Mouse (Mus musculus) CD4-positive helper T cell, adult 2 months (primary cell): ENCODE data around the gene Slc25a48.
A peak's percentile ranks its signal among the peaks of the same experiment; 100 is the strongest.

Source experiments
- DNase-seq: peaks from one replicate; pipeline ENCODE4 v3.0.0-alpha.2; 2012; ENCODE audit warnings: low read depth, missing footprints, low spot score

Slc25a48 gene

DNA sequence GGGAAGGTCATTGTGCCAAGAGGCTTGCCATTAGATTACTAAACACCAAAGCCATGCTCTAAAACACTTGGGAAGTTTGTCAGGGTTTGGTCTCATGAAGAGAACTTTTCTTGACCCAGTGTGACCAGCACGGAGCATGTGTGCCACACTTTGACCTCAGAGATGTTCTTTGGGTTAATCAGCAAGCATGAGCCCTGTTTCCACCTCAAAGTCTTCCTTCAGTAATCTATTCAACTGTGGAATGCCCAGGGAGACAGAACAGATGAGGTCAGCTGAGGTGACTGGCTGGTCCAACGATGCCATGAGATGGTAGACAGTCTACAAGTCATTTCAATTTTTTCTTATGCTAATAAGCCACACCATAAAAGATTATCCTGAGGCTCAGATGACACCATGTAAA lies 71.6 kb downstream of the Slc25a48 start:
- DNase-seq, result no peak

- DNase-seq, result no peak
Observed at GRCm38 (mm10) chr13:56513595-56513994, 75.4 kb downstream of the Slc25a48 start.

GRCm38 (mm10) chr13:56516311-56516710 lies 78.2 kb downstream of the Slc25a48 start:
- no peak for DNase-seq

- DNase-seq, result no peak
Observed at GRCm38 (mm10) chr13:56516816-56517215, 78.7 kb downstream of the Slc25a48 start.

DNA sequence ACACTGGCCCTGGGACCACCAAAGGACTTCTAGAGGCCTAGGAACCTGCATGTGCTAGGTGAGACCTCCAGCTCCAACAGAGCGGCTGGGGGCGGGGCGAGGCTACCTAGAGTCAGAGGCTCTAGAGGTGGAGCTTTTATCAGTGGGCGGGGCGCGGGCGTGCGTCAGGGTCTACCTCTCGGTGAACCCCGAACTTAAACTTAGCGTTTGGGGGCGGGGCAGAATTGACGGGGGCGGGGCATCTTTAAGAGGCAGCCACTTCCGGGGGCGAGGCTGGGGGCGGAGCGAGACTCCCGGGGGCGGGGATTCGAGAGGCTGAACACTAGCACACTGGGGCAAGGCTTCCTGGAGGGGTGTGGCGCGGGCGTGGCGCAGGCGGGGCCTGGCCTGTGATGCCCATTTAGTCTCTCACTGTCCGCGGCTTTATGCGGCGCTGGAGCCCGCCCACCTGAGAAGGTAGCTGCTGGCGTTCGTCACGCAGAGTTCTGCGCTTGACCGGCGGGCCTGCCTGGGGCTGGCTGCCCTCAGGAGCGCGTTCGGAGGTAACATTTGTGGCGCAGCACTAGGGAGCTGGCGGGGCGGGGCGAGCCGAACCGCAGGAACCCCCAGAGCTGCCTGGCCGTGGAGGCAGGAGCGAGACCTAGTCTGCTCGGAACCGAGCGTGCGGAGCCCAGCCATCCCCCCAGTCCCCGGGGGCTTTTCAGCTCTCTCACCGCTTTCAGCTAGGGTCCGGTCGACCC lies 84.1 kb downstream of the Slc25a48 start, which contains the start of gene Fbxl21:
Gene Fbxl21, plus strand, starts transcription at position 392 of the 740 bp plus-strand sequence.
- DNase-seq, result peak; percentile 88

DNA sequence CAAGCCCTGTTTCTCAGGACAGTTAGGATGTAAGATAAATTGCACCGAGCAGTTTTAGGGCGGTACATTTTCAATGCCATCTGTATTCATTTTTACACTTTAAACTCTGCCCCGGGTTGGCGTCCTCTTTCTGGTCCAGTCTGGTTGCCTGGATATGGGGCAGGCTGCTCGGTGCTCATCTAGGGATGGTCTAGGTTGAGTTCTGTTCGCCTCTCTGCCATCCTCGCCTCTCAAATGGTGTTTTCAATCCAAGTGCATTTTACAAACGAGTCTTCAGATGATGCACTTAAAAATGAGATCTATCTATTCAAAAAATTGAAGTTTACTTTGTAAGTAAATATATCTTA lies 84.6 kb downstream of the Slc25a48 start:
- DNase-seq, result no peak
